Mouse (Mus musculus) forebrain, embryonic 15.5 days (tissue): ENCODE data around the gene Sult1a1. TPM values are rescaled to one million over a fixed set of nuclear protein-coding genes. Genes with fewer than 3 reads are reported as not detected.
"Not testable (repeated sequence)": the region's sequence is repeated elsewhere in the genome, so short reads cannot be mapped to it uniquely, and the experiment has no call there.

ENCODE experiments used
- ATAC-seq: fragments of 200-750 bp; cut with Nextera tagmentation; replicated peaks from 2 replicates; pipeline ENCODE4 v1.8.0; 2017; ENCODE audit warnings: mild to moderate bottlenecking, moderate TSS enrichment, moderate library complexity
- H3K27ac ChIP-seq: fragments of 300-500 bp; sonication (generic); replicated peaks from 2 replicates; pipeline ENCODE4 v1.5.1; 2015; ENCODE audit warnings: mild to moderate bottlenecking, inconsistent platforms
- H3K27me3 ChIP-seq: fragments of 300-500 bp; sonication (generic); 2 replicates; pipeline ENCODE4 v1.6.1; 2015; ENCODE audit warnings: inconsistent platforms
- H3K36me3 ChIP-seq: fragments of 300-500 bp; sonication (generic); 2 replicates; pipeline ENCODE4 v1.6.1; 2015; ENCODE audit warnings: mild to moderate bottlenecking, inconsistent platforms
- H3K4me1 ChIP-seq: fragments of 300-500 bp; sonication (generic); 2 replicates; pipeline ENCODE4 v1.6.1; 2015; ENCODE audit warnings: inconsistent platforms
- H3K4me2 ChIP-seq: fragments of 300-500 bp; sonication (generic); replicated peaks from 2 replicates; pipeline ENCODE4 v1.6.1; 2015; ENCODE audit warnings: mild to moderate bottlenecking, inconsistent platforms
- H3K4me3 ChIP-seq: fragments of 300-500 bp; sonication (generic); 2 replicates; pipeline ENCODE4 v1.5.1; 2015; ENCODE audit warnings: mild to moderate bottlenecking, inconsistent platforms
- H3K9ac ChIP-seq: fragments of 300-500 bp; sonication (generic); replicated peaks from 2 replicates; pipeline ENCODE4 v1.6.1; 2015; ENCODE audit warnings: mild to moderate bottlenecking, inconsistent platforms
- H3K9me3 ChIP-seq: fragments of 300-500 bp; sonication (generic); 2 replicates; pipeline ENCODE4 v1.6.1; 2016; ENCODE audit warnings: inconsistent platforms
- WGBS: fragments of 180-500 bp; shearing (Covaris S2); methylation state at CpG from one replicate; pipeline ENCODE4 v1.1.7; 2015; ENCODE audit warnings: mixed read lengths; 5-methylcytosine and 5-hydroxymethylcytosine counted together
- polyA plus RNA-seq: library from polyadenylated mRNA; unstranded; fragments of >200 nt; fragmentation: Nextera tagmentation; extraction: Ambion mirVana; gene quantifications from 2 replicates; pipeline ENCODE4 v1.2.1, GENCODE M21; 2015

The Sult1a1 gene
- polyA plus RNA-seq, 1 experiment from 2014 or later: 2.8 TPM

- Histone ChIP-seq H3K27me3 (no peaks in the 10 kb centered on the region), H3K4me2 (no peak overlapping the region), H3K9ac (no peak overlapping the region), H3K4me3 (no peak overlapping the region), H3K9me3 (no peaks in the 10 kb centered on the region), H3K36me3 (no peaks in the 10 kb centered on the region), H3K4me1 (peaks cover 8% of the 10 kb centered on the region), H3K27ac (no peak overlapping the region)
- 90% methylated on average over 2 of the region's 2 CpGs for WGBS
- ATAC-seq: no peak
These were observed 22.2 kb downstream of the Sult1a1 start for GRCm38 (mm10) chr7:126653991-126654390.

GRCm38 (mm10) chr7:126650852-126651251 lies 25.4 kb downstream of the Sult1a1 start:
- Histone ChIP-seq H3K4me1 (peaks cover 14% of the 10 kb centered on the region), H3K9me3 (no peaks in the 10 kb centered on the region), H3K4me2 (no peak overlapping the region), H3K9ac (no peak overlapping the region), H3K4me3 (no peak overlapping the region), H3K27ac (no peak overlapping the region), H3K27me3 (no peaks in the 10 kb centered on the region), H3K36me3 (no peaks in the 10 kb centered on the region)
- ATAC-seq: no peak
- WGBS: 95% methylated on average over 2 of the region's 2 CpGs

- H3K9ac ChIP-seq: peak within 1 kb of the TSS; percentile 58
- H3K4me3 ChIP-seq: peak within 1 kb of the TSS; percentile 57
- peak within 1 kb of the TSS; percentile 56 for H3K4me2 ChIP-seq
- under 1% methylated on average over 57 of the region's 57 CpGs for WGBS
- peak; percentile 98 for ATAC-seq
- H3K9me3 ChIP-seq: no peaks in the 10 kb centered on the region
- no peaks in the 10 kb centered on the region for H3K36me3 ChIP-seq
- no peaks in the 10 kb centered on the region for H3K27me3 ChIP-seq
- H3K27ac ChIP-seq: peak within 1 kb of the TSS; percentile 94
- H3K4me1 ChIP-seq: peaks cover 14% of the 10 kb centered on the region
These were observed 26.8 kb downstream of the Sult1a1 start, which contains the start of gene Sgf29 for GRCm38 (mm10) chr7:126649231-126650051. Gene Sgf29 (plus strand): TSS chr7:126649309.

- Histone ChIP-seq H3K4me1 (peaks cover 14% of the 10 kb centered on the region), H3K27ac (peak overlapping the region; percentile 94), H3K9ac (0 out of 2 replicates have a peak overlapping the region, but pooled peaks have one; percentile 36), H3K36me3 (no peaks in the 10 kb centered on the region), H3K4me3 (peak overlapping the region; percentile 57), H3K4me2 (peak overlapping the region; percentile 56), H3K27me3 (no peaks in the 10 kb centered on the region), H3K9me3 (no peaks in the 10 kb centered on the region)
- WGBS: 84% methylated on average over 4 of the region's 4 CpGs
- ATAC-seq: 0 out of 2 replicates have a peak, but pooled peaks have one; percentile 36
These were observed 27.7 kb downstream of the Sult1a1 start for GRCm38 (mm10) chr7:126648486-126648885.

- ATAC-seq: no peak
- H3K4me3 ChIP-seq: no peak overlapping the region
- no peak overlapping the region for H3K27ac ChIP-seq
- H3K36me3 ChIP-seq: no peaks in the 10 kb centered on the region
- H3K4me2 ChIP-seq: no peak overlapping the region
- no peaks in the 10 kb centered on the region for H3K9me3 ChIP-seq
- peaks cover 14% of the 10 kb centered on the region for H3K4me1 ChIP-seq
- H3K9ac ChIP-seq: no peak overlapping the region
- H3K27me3 ChIP-seq: no peaks in the 10 kb centered on the region
- WGBS: 72% methylated on average over 5 of the region's 5 CpGs
These were observed 30.5 kb downstream of the Sult1a1 start for GRCm38 (mm10) chr7:126645708-126646107.

GRCm38 (mm10) chr7:126644914-126645313 lies 31.3 kb downstream of the Sult1a1 start:
- no peak for ATAC-seq
- H3K9ac ChIP-seq: no peak overlapping the region
- H3K4me3 ChIP-seq: no peak overlapping the region
- H3K27ac ChIP-seq: no peak overlapping the region
- no peak overlapping the region for H3K4me2 ChIP-seq
- H3K4me1 ChIP-seq: peaks cover 9% of the 10 kb centered on the region
- no peaks in the 10 kb centered on the region for H3K36me3 ChIP-seq
- no peaks in the 10 kb centered on the region for H3K27me3 ChIP-seq
- H3K9me3 ChIP-seq: no peaks in the 10 kb centered on the region

- Histone ChIP-seq H3K4me3 (no peak overlapping the region), H3K36me3 (no peaks in the 10 kb centered on the region), H3K27me3 (no peaks in the 10 kb centered on the region), H3K4me1 (peaks cover 7% of the 10 kb centered on the region; the same call in 1 of the 2 replicates), H3K9me3 (no peaks in the 10 kb centered on the region), H3K4me2 (no peak overlapping the region), H3K9ac (no peak overlapping the region), H3K27ac (no peak overlapping the region)
- ATAC-seq: no peak
- 79% methylated on average over 3 of the region's 3 CpGs for WGBS
These were observed 31.9 kb downstream of the Sult1a1 start for GRCm38 (mm10) chr7:126644345-126644744.

- H3K36me3 ChIP-seq, H3K4me1 ChIP-seq, H3K4me3 ChIP-seq, ATAC-seq, H3K27me3 ChIP-seq, H3K9ac ChIP-seq, H3K9me3 ChIP-seq, H3K4me2 ChIP-seq, H3K27ac ChIP-seq: not testable (repeated sequence)
- 68% methylated on average over 3 of the region's 3 CpGs for WGBS
These were observed 33.0 kb downstream of the Sult1a1 start for GRCm38 (mm10) chr7:126643244-126643617.

GRCm38 (mm10) chr7:126642545-126643243 lies 33.5 kb downstream of the Sult1a1 start:
- Histone ChIP-seq H3K4me3 (no peak overlapping the region), H3K4me1 (no peaks in the 10 kb centered on the region), H3K9ac (no peak overlapping the region), H3K27me3 (no peaks in the 10 kb centered on the region; the same call in 1 of the 2 replicates), H3K27ac (no peak overlapping the region), H3K36me3 (no peaks in the 10 kb centered on the region), H3K9me3 (no peaks in the 10 kb centered on the region), H3K4me2 (no peak overlapping the region)
- 76% methylated on average over 5 of the region's 5 CpGs for WGBS
- no peak for ATAC-seq

- no peak for ATAC-seq
- Histone ChIP-seq H3K27me3 (no peaks in the 10 kb centered on the region; the same call in 1 of the 2 replicates), H3K27ac (no peak overlapping the region), H3K36me3 (no peaks in the 10 kb centered on the region), H3K9ac (no peak overlapping the region), H3K4me3 (no peak overlapping the region), H3K4me1 (no peaks in the 10 kb centered on the region), H3K4me2 (no peak overlapping the region), H3K9me3 (no peaks in the 10 kb centered on the region)
- 19% methylated on average over 4 of the region's 4 CpGs for WGBS
These were observed 39.3 kb downstream of the Sult1a1 start for GRCm38 (mm10) chr7:126636733-126637520.

GRCm38 (mm10) chr7:126635375-126635774 lies 40.9 kb downstream of the Sult1a1 start:
- H3K9me3 ChIP-seq: no peaks in the 10 kb centered on the region
- H3K27ac ChIP-seq: no peak overlapping the region
- no peaks in the 10 kb centered on the region; the same call in 1 of the 2 replicates for H3K27me3 ChIP-seq
- H3K9ac ChIP-seq: no peak overlapping the region
- no peak overlapping the region for H3K4me2 ChIP-seq
- no peaks in the 10 kb centered on the region for H3K36me3 ChIP-seq
- H3K4me1 ChIP-seq: no peaks in the 10 kb centered on the region
- no peak overlapping the region for H3K4me3 ChIP-seq
- ATAC-seq: no peak

- Histone ChIP-seq H3K9me3 (no peaks in the 10 kb centered on the region), H3K9ac (no peak overlapping the region), H3K27ac (no peak overlapping the region), H3K4me3 (no peak overlapping the region), H3K4me2 (no peak overlapping the region), H3K36me3 (no peaks in the 10 kb centered on the region), H3K4me1 (no peaks in the 10 kb centered on the region), H3K27me3 (no peaks in the 10 kb centered on the region)
- ATAC-seq: no peak
- 78% methylated on average over 2 of the region's 2 CpGs for WGBS
These were observed 43.8 kb downstream of the Sult1a1 start for GRCm38 (mm10) chr7:126632478-126632877.
